ENCODE assay signal across 17 mouse cellular contexts in the genomic region with DNA sequence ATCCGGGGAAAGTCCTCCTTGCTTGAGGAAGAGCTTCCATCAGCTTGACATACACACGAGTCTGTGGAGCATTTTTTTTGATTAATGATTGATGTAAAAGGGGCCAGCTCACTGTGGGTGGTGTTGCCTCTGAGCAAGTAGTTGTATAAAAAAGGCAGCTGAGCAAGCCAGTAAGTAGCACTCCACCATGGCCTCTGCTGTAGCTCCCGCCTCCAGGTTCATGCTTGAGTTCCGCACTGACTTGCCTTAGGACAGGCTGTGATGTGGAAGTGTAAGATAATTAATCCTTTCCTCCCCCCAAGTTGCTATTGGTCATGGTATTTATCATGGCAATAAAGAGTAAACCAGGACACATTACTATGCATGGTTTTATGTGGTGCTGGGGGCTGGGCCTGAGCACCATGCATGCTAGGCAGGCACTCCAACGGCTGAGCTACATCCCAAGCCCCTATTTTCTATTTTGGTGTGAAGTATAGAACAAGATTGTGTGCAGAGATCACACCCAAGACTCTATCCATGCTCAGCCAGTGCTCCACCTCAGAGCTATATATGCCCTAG.
DNase-seq lines count a peak whose midpoint lies in the region; ATAC-seq lines count a peak whose summit lies in the region.
"Had no signal": no experiment of that assay in that cellular context is flagged by ENCODE, and none has a peak within 500 bp of the region (broad histone marks: within the 10 kb centered on the region; RNA-seq: fewer than 3 reads in every experiment).

No protein-coding gene starts in this region.

- ATAC-seq in kidney, embryonic 14.5 days (ENCODE audit: low FRiP score, low TSS enrichment) = peak; percentile 89
- 0 out of 2 replicates have a peak, but pooled peaks have one; percentile 48 for ATAC-seq in midbrain, embryonic 13.5 days
- ATAC-seq in midbrain, embryonic 11.5 days (ENCODE audit: low FRiP score) = no peak
- peak; percentile 38; the same call in 1 of the 2 replicates for ATAC-seq in megakaryocyte-erythroid progenitor cell, adult 5-6 weeks (replicated peaks; ENCODE audit: low FRiP score, low TSS enrichment, poor library complexity, severe bottlenecking)
- ATAC-seq in intestine, embryonic 15.5 days = no peak
- ATAC-seq: forebrain, embryonic 15.5 days; intestine, embryonic 16.5 days had no signal

- no peak overlapping the region for H3K4me3 ChIP-seq in kidney, embryonic 14.5 days (ENCODE audit: low read length)
- H3K4me3 ChIP-seq in midbrain, embryonic 13.5 days (replicated peaks) = no peak overlapping the region
- no peak overlapping the region for H3K4me3 ChIP-seq in midbrain, embryonic 11.5 days (ENCODE audit: low read depth, low read length)
- H3K4me3 ChIP-seq in intestine, embryonic 15.5 days (replicated peaks) = no peak overlapping the region
- H3K4me3 ChIP-seq: forebrain, embryonic 15.5 days; gastrocnemius, adult 2 months had no signal

- H3K4me2 ChIP-seq in kidney, embryonic 14.5 days (replicated peaks; ENCODE audit: low read depth, low read length) = no peak overlapping the region
- no peak overlapping the region for H3K4me2 ChIP-seq in midbrain, embryonic 13.5 days (replicated peaks)
- H3K4me2 ChIP-seq in midbrain, embryonic 11.5 days = no peak overlapping the region
- H3K4me2 ChIP-seq in intestine, embryonic 15.5 days (replicated peaks) = no peak overlapping the region
- H3K4me2 ChIP-seq: forebrain, embryonic 15.5 days had no signal

- 24% methylated on average over 5 of the region's 5 CpGs for WGBS in kidney, embryonic 14.5 days
- 67% methylated on average over 5 of the region's 5 CpGs for WGBS in midbrain, embryonic 13.5 days
- 79% methylated on average over 5 of the region's 5 CpGs for WGBS in midbrain, embryonic 11.5 days
- WGBS in intestine, embryonic 15.5 days = 58% methylated on average over 5 of the region's 5 CpGs

- peaks cover 56% of the 10 kb centered on the region for H3K4me1 ChIP-seq in kidney, embryonic 14.5 days (ENCODE audit: control insufficient read depth, insufficient read depth, low read length)
- H3K4me1 ChIP-seq in midbrain, embryonic 13.5 days (replicated peaks) = peaks cover 16% of the 10 kb centered on the region
- peaks cover 10% of the 10 kb centered on the region for H3K4me1 ChIP-seq in midbrain, embryonic 11.5 days (ENCODE audit: control insufficient read depth, insufficient read depth, low read length)
- H3K4me1 ChIP-seq in intestine, embryonic 15.5 days (replicated peaks) = peaks cover 14% of the 10 kb centered on the region; the same call in 1 of the 2 replicates

- H3K9me3 ChIP-seq in kidney, embryonic 14.5 days (ENCODE audit: control insufficient read depth, low read length) = no peaks in the 10 kb centered on the region
- H3K9me3 ChIP-seq in midbrain, embryonic 13.5 days = no peaks in the 10 kb centered on the region
- H3K9me3 ChIP-seq in midbrain, embryonic 11.5 days (ENCODE audit: control insufficient read depth, low read length) = no peaks in the 10 kb centered on the region
- H3K9me3 ChIP-seq in intestine, embryonic 15.5 days = no peaks in the 10 kb centered on the region
- H3K9me3 ChIP-seq: forebrain, embryonic 15.5 days; G1E had no signal

- no peaks in the 10 kb centered on the region for H3K27me3 ChIP-seq in kidney, embryonic 14.5 days (ENCODE audit: control insufficient read depth, insufficient read depth, low read length)
- no peaks in the 10 kb centered on the region for H3K27me3 ChIP-seq in midbrain, embryonic 13.5 days
- no peaks in the 10 kb centered on the region for H3K27me3 ChIP-seq in midbrain, embryonic 11.5 days (ENCODE audit: control insufficient read depth, insufficient read depth, low read length)
- H3K27me3 ChIP-seq in intestine, embryonic 15.5 days (replicated peaks) = no peaks in the 10 kb centered on the region
- H3K27me3 ChIP-seq: forebrain, embryonic 15.5 days had no signal

- DNase-seq in kidney, postnatal 25 days = no peak
- DNase-seq in midbrain, embryonic 11.5 days (ENCODE audit: low spot score, missing footprints) = no peak
- DNase-seq in forelimb bud, embryonic 11.5 days (ENCODE audit: low read depth, low spot score) = peak; percentile 42
- no peak for DNase-seq in frontal cortex, postnatal 14 days (ENCODE audit: low spot score in 2 of 2)
- DNase-seq: adrenal gland, postnatal 10 days; cerebellum, adult 9-11 months; gastrocnemius, adult 2 months; heart, postnatal 10 days; lung, postnatal 14 days; thymus, adult 18-20 months had no signal

- H3K9ac ChIP-seq in kidney, embryonic 14.5 days (ENCODE audit: low read depth, low read length) = no peak overlapping the region
- no peak overlapping the region for H3K9ac ChIP-seq in midbrain, embryonic 13.5 days (replicated peaks)
- no peak overlapping the region for H3K9ac ChIP-seq in midbrain, embryonic 11.5 days (ENCODE audit: low read length)
- H3K9ac ChIP-seq in intestine, embryonic 15.5 days = no peak overlapping the region
- H3K9ac ChIP-seq: forebrain, embryonic 15.5 days had no signal

- H3K36me3 ChIP-seq in kidney, embryonic 14.5 days (ENCODE audit: control insufficient read depth, insufficient read depth, low read length) = no peaks in the 10 kb centered on the region
- H3K36me3 ChIP-seq in midbrain, embryonic 13.5 days = no peaks in the 10 kb centered on the region
- H3K36me3 ChIP-seq in midbrain, embryonic 11.5 days (ENCODE audit: control insufficient read depth, insufficient read depth, low read length) = no peaks in the 10 kb centered on the region
- no peaks in the 10 kb centered on the region for H3K36me3 ChIP-seq in intestine, embryonic 15.5 days
- H3K36me3 ChIP-seq: forebrain, embryonic 15.5 days had no signal

- peak overlapping the region; percentile 1; the same call in 1 of the 2 replicates for H3K27ac ChIP-seq in kidney, embryonic 14.5 days (ENCODE audit: low read depth, low read length)
- no peak overlapping the region for H3K27ac ChIP-seq in midbrain, embryonic 13.5 days
- H3K27ac ChIP-seq in midbrain, embryonic 11.5 days (ENCODE audit: low read depth, low read length) = no peak overlapping the region
- H3K27ac ChIP-seq in intestine, embryonic 15.5 days = no peak overlapping the region
- H3K27ac ChIP-seq: forebrain, embryonic 15.5 days; gastrocnemius, adult 2 months had no signal

Comparison
In these comparisons a context has a peak if more than half of its experiments do, and no peak if none do; other contexts are left out.
1. ATAC-seq: peak in kidney, embryonic 14.5 days (single experiment), midbrain, embryonic 13.5 days (single experiment) and megakaryocyte-erythroid progenitor cell, adult 5-6 weeks (single experiment); none in midbrain, embryonic 11.5 days (single experiment) and intestine, embryonic 15.5 days (single experiment).